Mouse (Mus musculus): ENCODE results near the gene Btbd6. TPM values are rescaled to one million over a fixed set of nuclear protein-coding genes. Genes with fewer than 3 reads are reported as not detected.

Gene Btbd6
- total RNA-seq, 2 experiments from 2014 or later: 55.4 to 56.3 TPM

GRCm38 (mm10) chr12:113011702-113012360, 35.5 kb downstream of the Btbd6 start:
- DNase-seq: no peak

GRCm38 (mm10) chr12:113012443-113012842, 36.2 kb downstream of the Btbd6 start:
- DNase-seq: no peak

- peak; percentile 49 to 64 for DNase-seq
These were observed 36.8 kb downstream of the Btbd6 start for GRCm38 (mm10) chr12:113013021-113013491.

DNA sequence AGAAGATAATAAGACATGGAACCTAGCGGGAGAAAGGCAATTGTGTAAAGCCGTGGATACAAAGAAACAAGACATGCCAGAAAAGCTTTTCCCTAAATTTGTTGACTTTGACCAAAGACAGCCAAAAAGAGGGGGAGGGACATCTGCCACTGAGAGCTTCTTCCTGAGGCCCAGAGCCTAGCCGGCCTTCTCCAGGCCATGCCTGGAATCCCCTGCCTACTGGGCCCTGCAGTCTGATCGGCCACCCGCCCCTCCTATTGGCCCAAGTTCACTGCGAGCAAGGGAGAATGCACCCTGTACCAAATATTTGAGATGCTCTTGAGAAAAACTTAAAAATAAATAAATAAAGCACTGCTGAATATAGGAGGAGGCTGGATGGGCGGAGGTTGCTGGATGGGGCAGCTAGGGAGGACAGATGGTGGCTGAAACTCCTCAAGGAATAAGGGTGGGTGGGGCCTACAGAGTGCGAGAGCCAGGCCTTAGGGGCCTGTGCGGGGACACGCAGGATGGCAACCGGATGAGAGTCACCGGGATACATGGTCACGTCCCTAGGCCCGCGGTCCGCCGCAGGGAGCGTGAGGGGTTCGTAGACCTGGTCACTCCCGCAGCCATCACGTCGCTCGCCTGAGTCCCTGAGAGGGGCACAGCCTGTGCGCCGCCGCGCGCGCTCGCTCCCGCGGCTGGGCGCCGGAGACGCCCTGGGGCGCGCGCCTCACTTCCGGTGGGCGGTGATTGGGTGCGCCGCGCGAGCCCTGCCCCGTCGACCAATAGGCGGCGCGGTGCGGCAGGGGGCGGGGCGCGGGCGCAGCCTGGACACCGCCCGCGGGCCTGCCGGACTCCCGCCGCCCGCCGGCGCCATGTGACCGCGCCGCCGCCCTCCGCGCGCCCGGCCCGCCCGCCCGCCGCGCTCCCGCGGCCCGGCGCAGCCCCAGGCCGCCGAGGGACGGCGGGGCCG, 37.6 kb downstream of the Btbd6 start, which contains the start of gene Pacs2:
Gene Pacs2, plus strand, starts transcription at position 905 of the 955 bp plus-strand sequence.
- peak; percentile 91 for DNase-seq

DNA sequence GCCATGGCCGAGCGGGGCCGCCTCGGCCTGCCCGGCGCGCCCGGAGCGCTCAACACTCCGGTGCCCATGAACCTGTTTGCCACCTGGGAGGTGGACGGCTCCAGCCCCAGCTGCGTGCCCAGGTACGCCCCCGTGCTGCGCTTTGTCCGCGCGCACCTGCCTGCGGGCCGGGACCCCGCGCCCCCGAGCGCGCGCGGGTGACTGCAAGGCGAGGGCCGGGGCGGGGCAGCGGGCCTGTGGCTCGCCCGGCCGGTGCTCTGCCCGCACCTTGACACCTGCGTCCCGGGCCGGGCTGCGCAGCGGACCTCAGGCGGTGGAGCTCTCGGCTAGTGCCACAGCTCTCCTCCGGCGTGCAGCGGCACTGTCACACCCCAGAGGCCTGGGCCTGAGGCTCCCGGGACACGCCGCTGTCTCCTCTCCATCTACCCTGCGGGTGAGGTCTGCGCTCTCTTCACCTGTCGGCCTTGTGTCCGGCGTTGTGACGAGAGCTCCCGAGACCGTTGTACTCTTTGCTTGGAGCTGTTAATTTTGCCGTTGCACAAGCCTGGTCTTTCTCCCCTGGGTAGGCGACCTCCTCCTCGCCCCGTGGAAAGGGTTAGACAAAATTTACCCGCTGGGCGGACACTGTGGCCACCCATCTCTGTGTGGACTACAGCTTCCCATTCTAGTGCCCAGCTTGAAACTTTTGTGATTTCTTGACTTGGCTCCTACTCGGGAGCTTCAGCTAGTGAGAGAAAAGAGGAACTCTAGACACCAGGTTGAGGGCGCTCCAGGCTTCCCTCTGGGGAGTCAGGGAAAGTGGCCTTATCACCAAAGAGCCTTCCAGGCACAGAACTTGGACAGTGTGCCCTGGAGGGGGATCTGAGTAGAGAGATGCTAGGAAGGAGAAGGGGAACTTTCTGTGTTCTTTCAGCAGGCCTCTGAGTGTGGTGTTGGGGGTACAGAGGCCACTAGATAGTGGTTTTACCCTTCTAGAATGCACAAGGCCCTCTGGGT, 38.6 kb downstream of the Btbd6 start:
- DNase-seq: peak in 1 of 2 experiments; percentile 40

GRCm38 (mm10) chr12:113015956-113016355, 39.7 kb downstream of the Btbd6 start:
- DNase-seq: no peak

DNA sequence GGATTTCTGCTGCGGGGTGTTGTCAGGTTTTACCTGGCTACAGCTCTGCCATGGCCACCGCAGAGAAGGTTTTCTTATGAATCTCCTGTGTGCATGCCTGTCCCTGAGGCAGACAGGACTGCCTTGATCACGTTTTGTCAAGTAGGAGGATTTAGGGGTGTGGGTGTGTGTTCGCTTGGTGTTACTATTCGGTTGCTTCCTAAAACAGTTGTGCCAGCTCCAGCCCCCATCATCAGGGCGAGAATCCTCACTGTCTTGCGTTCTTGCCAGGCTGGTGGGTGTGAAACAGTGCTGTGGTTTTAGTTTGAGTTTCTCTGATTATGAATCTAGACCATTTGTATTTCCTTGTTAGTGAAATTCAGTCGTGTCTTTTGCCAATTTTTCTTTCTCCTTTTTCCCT, 40.7 kb downstream of the Btbd6 start:
- DNase-seq: peak; percentile 67 to 77

GRCm38 (mm10) chr12:113017429-113017984, 41.2 kb downstream of the Btbd6 start:
- DNase-seq: no peak

GRCm38 (mm10) chr12:113018763-113019162, 42.5 kb downstream of the Btbd6 start:
- no peak for DNase-seq

GRCm38 (mm10) chr12:113021488-113021887, 45.2 kb downstream of the Btbd6 start:
- no peak for DNase-seq

GRCm38 (mm10) chr12:113023082-113023481, 46.8 kb downstream of the Btbd6 start:
- DNase-seq: no peak

DNA sequence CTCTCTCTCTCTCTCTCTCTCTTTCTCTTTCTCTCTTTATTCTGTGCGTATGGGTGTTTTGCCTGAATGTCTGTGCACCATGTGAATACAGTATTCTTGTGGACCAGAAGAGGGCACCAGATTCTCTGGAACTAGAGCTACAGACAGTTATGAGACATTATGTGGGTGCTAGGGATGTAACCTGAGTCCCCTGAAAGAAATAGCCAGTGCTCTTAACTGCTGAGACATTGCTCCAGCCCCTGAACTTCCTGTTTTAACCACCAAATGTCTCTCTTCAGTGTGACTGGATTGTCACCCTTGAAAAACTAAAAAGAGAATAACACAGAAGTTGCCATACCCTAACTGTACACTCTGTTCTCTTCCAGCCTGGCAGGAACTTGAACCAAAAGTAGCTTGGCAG, 50.3 kb downstream of the Btbd6 start:
- DNase-seq: no peak

DNA sequence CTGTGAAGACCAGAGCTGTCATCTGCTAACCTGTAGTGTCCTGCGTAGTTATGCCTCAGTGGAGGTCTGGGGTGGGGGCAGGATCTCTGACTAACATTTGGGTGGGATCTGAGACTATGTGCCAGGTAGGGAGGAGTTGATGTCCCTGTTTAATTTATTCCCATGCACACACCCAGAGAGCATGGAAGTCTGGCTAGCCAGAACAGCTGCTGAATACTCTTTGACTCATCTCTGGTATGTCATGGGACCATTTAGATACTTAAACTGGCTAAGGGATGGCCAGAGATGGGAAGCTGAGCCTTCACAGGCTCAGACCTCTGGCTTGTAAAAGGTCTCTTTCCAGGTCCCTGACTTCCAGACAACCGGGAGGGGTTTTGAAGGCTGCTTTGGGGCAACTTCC, 51.2 kb downstream of the Btbd6 start:
- no peak for DNase-seq

DNA sequence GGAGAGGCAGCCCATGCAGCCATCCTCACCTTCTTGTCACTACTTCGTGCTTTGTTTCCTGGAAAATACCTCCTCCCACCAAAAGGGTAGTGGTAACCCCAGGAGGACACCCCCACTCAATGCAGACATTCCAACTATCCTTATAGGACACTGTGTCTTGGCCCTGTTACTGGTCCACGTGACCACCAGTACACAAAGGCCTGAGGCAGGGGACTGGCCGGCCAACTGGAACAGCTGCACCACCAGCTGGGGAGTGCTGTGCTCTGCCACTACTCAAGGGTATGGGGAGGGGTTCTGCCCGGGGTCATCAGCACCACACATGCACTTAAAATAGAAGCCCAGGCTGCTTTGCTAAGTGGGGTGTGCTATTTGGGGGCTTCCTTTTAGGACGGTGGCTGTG, 51.8 kb downstream of the Btbd6 start:
- DNase-seq: no peak

Other genes with a start within 250 kb of the Btbd6 start
- 1 to 10 TPM; 8.7 to 9.4 TPM for gene Pld4, start 215.8 kb upstream of the Btbd6 start, total RNA-seq (2021)
- 1 to 10 TPM; 2.8 to 2.9 TPM for gene Ahnak2, start 173.8 kb upstream of the Btbd6 start, total RNA-seq (2021)
- gene Clba1, start 167.5 kb upstream of the Btbd6 start, total RNA-seq (2021): 10 to 100 TPM; 12.3 to 12.4 TPM
- gene Cdca4, start 147.1 kb upstream of the Btbd6 start, total RNA-seq (2021): 1 to 10 TPM; 7.8 to 8.1 TPM
- gene Gpr132, start 108.3 kb upstream of the Btbd6 start, total RNA-seq (2021): not detected
- 10 to 100 TPM; 43.8 to 45.6 TPM for gene Jag2, start 46.7 kb upstream of the Btbd6 start, total RNA-seq (2021)
- gene Nudt14, start 34.4 kb upstream of the Btbd6 start, total RNA-seq (2021): 10 to 100 TPM; 11.4 to 13.1 TPM
- 10 to 100 TPM; 54.8 to 57.8 TPM for gene Brf1, start 24.2 kb downstream of the Btbd6 start, total RNA-seq (2021)
- 10 to 100 TPM; 87.3 to 88.1 TPM for gene Pacs2, start 38.0 kb downstream of the Btbd6 start, total RNA-seq (2021)
- gene Tex22, start 98.0 kb downstream of the Btbd6 start, total RNA-seq (2021): under 1 TPM; 0.27 to 0.46 TPM
- gene Mta1, start 121.8 kb downstream of the Btbd6 start, total RNA-seq (2021): 10 to 100 TPM; 69.1 to 77.8 TPM
- gene Crip2, start 163.8 kb downstream of the Btbd6 start, total RNA-seq (2021): 10 to 100 TPM; 93.0 to 95.4 TPM
- gene Crip1, start 169.8 kb downstream of the Btbd6 start, total RNA-seq (2021): 10 to 100 TPM in 1 of 2 experiments, 1 to 10 TPM in 1; 8.9 to 12.6 TPM
- 1 to 10 TPM in 1 of 2 experiments, under 1 TPM in 1; 0.82 to 1.5 TPM for gene Tedc1, start 179.9 kb downstream of the Btbd6 start, total RNA-seq (2021)
- 10 to 100 TPM; 20.5 to 23.8 TPM for gene Tmem121, start 209.4 kb downstream of the Btbd6 start, total RNA-seq (2021)